8 mouse cellular contexts compared by ENCODE assay signal in the genomic region with DNA sequence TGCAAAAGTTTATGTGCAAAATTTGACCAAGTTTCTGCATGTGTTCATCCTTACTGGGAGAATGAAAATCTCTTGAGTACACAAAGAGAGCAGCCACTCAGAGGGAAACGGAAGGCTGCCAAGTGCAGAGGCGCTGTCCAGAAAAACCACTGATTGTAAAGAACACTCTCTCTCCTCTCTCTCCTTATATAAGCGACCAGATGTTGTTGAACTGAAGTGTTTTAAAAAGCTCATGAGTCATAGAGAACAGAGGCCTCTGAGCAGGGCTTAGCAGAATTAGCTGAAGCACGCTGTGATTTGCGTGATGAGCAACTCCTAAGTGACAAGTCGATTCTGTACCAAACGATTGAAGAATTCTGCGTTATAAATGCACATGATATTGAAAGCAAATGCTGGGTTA.
DNase-seq lines count a peak whose midpoint lies in the region; ATAC-seq and TF ChIP-seq lines count a peak whose summit lies in the region.

No protein-coding gene starts in this region.

- peaks cover 24% of the 10 kb centered on the region for H3K4me1 ChIP-seq in heart, embryonic 16.5 days (ENCODE audit: control insufficient read depth, insufficient read depth, low read length)
- H3K4me1 ChIP-seq in lung, postnatal 0 days (ENCODE audit: insufficient read depth, low read depth, low read length): peaks cover 3% of the 10 kb centered on the region; the same call in 1 of the 2 replicates
- no peaks in the 10 kb centered on the region for H3K4me1 ChIP-seq in kidney, embryonic 14.5 days (ENCODE audit: control insufficient read depth, insufficient read depth, low read length)

- no peak overlapping the region for H3K4me3 ChIP-seq in heart, embryonic 16.5 days (ENCODE audit: low read length)
- no peak overlapping the region for H3K4me3 ChIP-seq in lung, postnatal 0 days (ENCODE audit: low read depth, low read length)
- no peak overlapping the region for H3K4me3 ChIP-seq in kidney, embryonic 14.5 days (ENCODE audit: low read length)

- H3K4me2 ChIP-seq in heart, embryonic 16.5 days (ENCODE audit: low read depth, low read length): peak overlapping the region; percentile 44
- no peak overlapping the region for H3K4me2 ChIP-seq in lung, postnatal 0 days (replicated peaks; ENCODE audit: low read depth, low read length)
- H3K4me2 ChIP-seq in kidney, embryonic 14.5 days (replicated peaks; ENCODE audit: low read depth, low read length): no peak overlapping the region

- H3K36me3 ChIP-seq in heart, embryonic 16.5 days (ENCODE audit: control insufficient read depth, insufficient read depth): no peaks in the 10 kb centered on the region
- no peaks in the 10 kb centered on the region for H3K36me3 ChIP-seq in lung, postnatal 0 days (ENCODE audit: insufficient read depth, low read length)
- no peaks in the 10 kb centered on the region for H3K36me3 ChIP-seq in kidney, embryonic 14.5 days (ENCODE audit: control insufficient read depth, insufficient read depth, low read length)

- WGBS in heart, embryonic 16.5 days: 24% methylated on average over 8 of the region's 8 CpGs
- WGBS in lung, postnatal 0 days: 18% methylated on average over 8 of the region's 8 CpGs
- 67% methylated on average over 8 of the region's 8 CpGs for WGBS in kidney, embryonic 14.5 days

- no peak for TF ChIP-seq CTCF in lung, postnatal 0 days (IDR thresholded peaks at IDR 0.05)

- H3K27me3 ChIP-seq in heart, embryonic 16.5 days (ENCODE audit: control insufficient read depth, insufficient read depth, low read length): no peaks in the 10 kb centered on the region
- H3K27me3 ChIP-seq in lung, postnatal 0 days (replicated peaks; ENCODE audit: insufficient read depth, low read length): no peaks in the 10 kb centered on the region
- no peaks in the 10 kb centered on the region for H3K27me3 ChIP-seq in kidney, embryonic 14.5 days (ENCODE audit: control insufficient read depth, insufficient read depth, low read length)

- ATAC-seq in heart, embryonic 16.5 days (replicated peaks; ENCODE audit: extremely low read depth, insufficient read depth, low FRiP score): peak; percentile 90
- peak; percentile 95 for ATAC-seq in lung, postnatal 0 days
- ATAC-seq in kidney, embryonic 14.5 days (ENCODE audit: low FRiP score, low TSS enrichment): no peak

- peak; percentile 67 for TF ChIP-seq EP300 in lung, postnatal 0 days (IDR thresholded peaks at IDR 0.05)

- H3K9ac ChIP-seq in heart, embryonic 16.5 days (ENCODE audit: low read length): peak overlapping the region; percentile 32
- H3K9ac ChIP-seq in lung, postnatal 0 days (replicated peaks; ENCODE audit: low read depth): no peak overlapping the region
- H3K9ac ChIP-seq in kidney, embryonic 14.5 days (ENCODE audit: low read depth, low read length): no peak overlapping the region

- DNase-seq in layer of hippocampus, adult 11-12 months (ENCODE audit: low spot score): peak; percentile 76
- no peak for DNase-seq in layer of hippocampus, adult 9-10 months (ENCODE audit: low spot score)
- peak; percentile 81 for DNase-seq in fibroblast of lung, adult 2 months (ENCODE audit: low read depth)
- DNase-seq in lung, postnatal 0 days (ENCODE audit: low spot score): peak; percentile 92
- peak; percentile 52 for DNase-seq in testis, postnatal 10 days (ENCODE audit: low spot score)
- no peak for DNase-seq in urinary bladder, adult 2 months (ENCODE audit: low spot score)

- H3K27ac ChIP-seq in heart, embryonic 16.5 days (ENCODE audit: low read length): peak overlapping the region; percentile 76
- H3K27ac ChIP-seq in lung, postnatal 0 days (ENCODE audit: low read length): no peak overlapping the region
- H3K27ac ChIP-seq in kidney, embryonic 14.5 days (ENCODE audit: low read depth, low read length): no peak overlapping the region

- no peaks in the 10 kb centered on the region; the same call in 1 of the 2 replicates for H3K9me3 ChIP-seq in heart, embryonic 16.5 days (replicated peaks; ENCODE audit: control insufficient read depth, low read length)
- H3K9me3 ChIP-seq in lung, postnatal 0 days (ENCODE audit: low read length): no peaks in the 10 kb centered on the region
- H3K9me3 ChIP-seq in kidney, embryonic 14.5 days (ENCODE audit: control insufficient read depth, low read length): no peaks in the 10 kb centered on the region

Comparison
In these comparisons a context has a peak if more than half of its experiments do, and no peak if none do; other contexts are left out.
1. DNase-seq: peak in layer of hippocampus, adult 11-12 months (single experiment), fibroblast of lung, adult 2 months (single experiment), lung, postnatal 0 days (single experiment) and testis, postnatal 10 days (single experiment); none in layer of hippocampus, adult 9-10 months (single experiment) and urinary bladder, adult 2 months (single experiment).